Mouse (Mus musculus): ENCODE data around the gene Syngr4. TPM values are rescaled to one million over a fixed set of nuclear protein-coding genes. Genes with fewer than 3 reads are reported as not detected.
A peak's percentile ranks its signal among the peaks of the same experiment; 100 is the strongest.
"Not testable (repeated sequence)": the region's sequence is repeated elsewhere in the genome, so short reads cannot be mapped to it uniquely, and the experiment has no call there.

Syngr4 gene
- total RNA-seq (2022): under 1 TPM in 1 of 4 experiments, not detected in 3; 0.98 TPM

DNA sequence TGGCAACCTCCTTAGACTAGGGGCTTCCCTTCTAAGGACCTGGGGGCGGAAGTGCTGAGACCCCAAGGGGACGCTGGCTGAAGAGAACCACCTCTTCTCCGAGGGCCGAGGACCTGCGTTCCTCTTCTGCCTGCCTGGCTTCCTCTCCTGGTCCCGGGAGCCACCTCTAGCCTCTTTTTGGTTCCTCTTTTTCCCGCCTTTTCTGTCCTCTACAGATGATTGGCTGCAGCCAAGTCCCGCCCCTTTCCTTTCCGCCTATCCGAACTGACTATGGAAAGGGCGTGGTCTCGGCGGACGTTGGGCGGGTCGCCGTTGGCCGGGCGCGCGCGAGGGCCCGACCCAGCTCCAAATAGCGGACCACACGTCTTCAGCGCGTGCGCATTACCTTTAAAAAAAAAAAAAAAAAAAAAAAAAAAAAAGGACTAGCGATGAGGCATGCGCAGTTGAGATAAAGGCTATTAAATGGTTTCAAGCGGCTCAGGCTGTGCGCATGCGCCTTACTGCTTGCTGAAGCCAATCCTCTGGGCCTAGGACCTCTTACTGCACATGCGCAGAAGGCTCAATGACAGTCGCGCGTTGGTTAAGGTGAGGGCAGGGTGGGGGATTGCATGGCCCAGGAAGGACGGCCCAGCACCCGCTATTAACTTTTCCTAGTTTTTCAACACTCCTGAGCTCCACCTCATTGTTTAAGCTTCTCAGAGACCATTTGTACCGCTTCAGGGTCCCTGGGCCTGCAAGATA, at the start of gene Syngr4, which contains the start of gene Tmem143:
Syngr4 (minus strand) TSS at position 198 of the 741 bp plus-strand sequence.
Tmem143 (plus strand) TSS at position 425 of the 741 bp plus-strand sequence.
- peak; percentile 85 to 97 for DNase-seq (ENCODE audit: low spot score in 2 of 2)

GRCm38 (mm10) chr7:45943280-45943679, 46.8 kb upstream of the Syngr4 start:
- DNase-seq (ENCODE audit: low spot score in 2 of 2): not testable (repeated sequence)

GRCm38 (mm10) chr7:45941986-45942385, 45.5 kb upstream of the Syngr4 start:
- no peak for DNase-seq (ENCODE audit: low spot score in 2 of 2)

DNA sequence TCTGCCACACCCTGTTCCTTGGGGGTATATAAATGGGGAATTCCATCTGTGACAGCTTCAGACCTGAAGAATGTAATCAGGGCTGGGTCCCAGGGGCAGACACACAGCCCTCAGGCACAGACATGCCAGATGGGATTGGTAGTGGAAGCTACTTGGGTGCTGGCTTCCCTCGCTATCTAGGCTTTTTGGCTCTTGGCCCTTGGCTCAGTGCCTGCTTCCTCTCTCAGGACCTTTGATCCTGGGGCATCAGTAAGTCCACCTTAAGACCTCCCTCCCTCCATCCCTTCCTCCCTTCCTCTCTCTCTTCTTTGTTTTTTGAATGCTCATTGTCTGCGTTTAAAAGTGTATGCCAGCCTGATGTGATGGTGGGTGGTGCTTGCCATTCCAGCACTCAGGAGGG, 43.3 kb upstream of the Syngr4 start:
- no peak for DNase-seq (ENCODE audit: low spot score in 2 of 2)

DNA sequence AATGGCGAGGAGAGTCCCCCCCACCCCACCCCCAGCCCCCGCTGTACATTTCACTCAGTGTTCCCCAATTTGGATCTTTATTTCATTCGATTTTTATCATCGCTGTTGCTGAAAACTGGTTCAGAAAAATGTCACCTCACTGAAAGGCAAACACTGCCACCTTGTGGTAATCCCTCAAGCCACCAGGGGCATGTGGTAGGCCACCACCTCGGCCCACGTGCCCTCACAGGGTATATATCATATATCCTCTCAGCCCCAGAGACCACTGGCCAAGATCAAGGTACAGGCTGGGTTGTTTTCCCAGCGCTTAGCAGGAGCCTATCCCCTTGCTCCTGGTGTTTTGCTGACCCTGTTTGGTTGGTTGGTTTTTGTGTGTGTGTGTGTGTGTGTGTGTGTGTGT, 38.6 kb upstream of the Syngr4 start:
- no peak for DNase-seq (ENCODE audit: low spot score in 2 of 2)

GRCm38 (mm10) chr7:45933766-45934165, 37.3 kb upstream of the Syngr4 start:
- not testable (repeated sequence) for DNase-seq (ENCODE audit: low spot score in 2 of 2)

DNA sequence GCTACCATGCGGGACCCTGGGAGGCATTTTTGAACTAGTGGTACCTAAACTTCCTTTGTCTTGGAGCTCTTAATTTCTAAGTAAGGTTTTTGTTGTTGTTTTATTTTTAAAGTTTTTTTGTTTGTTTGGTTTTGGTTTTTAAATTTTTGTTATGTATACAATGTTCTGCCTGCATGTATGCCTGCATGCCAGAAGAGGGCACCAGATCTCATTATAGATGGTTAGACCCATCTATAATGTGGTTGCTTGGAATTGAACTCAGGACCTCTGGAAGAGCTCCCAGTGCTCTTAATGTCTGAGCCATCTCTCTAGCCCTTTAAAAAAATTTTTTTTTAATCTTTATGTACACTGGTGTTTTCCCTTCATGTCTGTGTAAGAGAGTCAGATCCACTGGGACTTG, 33.2 kb upstream of the Syngr4 start:
- DNase-seq (ENCODE audit: low spot score in 2 of 2): no peak

DNA sequence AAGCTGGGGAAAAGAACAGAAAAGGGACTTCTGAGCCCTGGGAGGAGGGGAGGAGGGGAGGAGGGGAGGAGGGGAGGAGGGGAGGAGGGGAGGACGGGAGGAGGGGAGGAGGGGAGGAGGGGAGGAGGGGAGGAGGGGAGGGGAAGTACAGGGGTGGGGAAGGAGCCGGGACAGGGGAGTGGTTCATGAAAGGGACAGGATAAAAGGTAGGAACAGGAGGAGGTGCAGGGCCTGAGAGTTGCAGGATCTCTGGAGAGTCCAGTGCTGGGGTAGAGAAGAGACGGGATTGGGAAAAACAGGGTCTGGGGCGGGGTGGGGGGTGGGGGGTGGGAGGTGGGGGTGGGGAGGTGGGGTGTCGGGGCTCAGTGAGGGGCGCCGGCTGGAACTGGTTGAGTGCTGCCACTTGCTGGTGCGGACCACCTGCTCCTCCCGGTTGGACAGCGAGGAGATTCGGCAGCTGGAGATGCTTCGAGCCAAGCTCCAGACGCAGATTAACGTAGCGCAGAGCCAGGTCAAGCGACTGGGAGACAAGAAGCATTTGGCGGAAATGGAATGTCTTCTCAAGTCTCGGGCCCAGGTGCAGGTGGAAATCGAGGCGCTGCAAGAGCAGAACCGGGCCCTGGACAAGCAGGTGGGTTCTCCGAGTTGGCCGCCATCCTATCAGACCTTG, 32.2 kb upstream of the Syngr4 start:
- DNase-seq (ENCODE audit: low spot score in 2 of 2): no peak

- DNase-seq (ENCODE audit: low spot score in 2 of 2): no peak
Measured at GRCm38 (mm10) chr7:45924429-45924816, 27.9 kb upstream of the Syngr4 start.

DNA sequence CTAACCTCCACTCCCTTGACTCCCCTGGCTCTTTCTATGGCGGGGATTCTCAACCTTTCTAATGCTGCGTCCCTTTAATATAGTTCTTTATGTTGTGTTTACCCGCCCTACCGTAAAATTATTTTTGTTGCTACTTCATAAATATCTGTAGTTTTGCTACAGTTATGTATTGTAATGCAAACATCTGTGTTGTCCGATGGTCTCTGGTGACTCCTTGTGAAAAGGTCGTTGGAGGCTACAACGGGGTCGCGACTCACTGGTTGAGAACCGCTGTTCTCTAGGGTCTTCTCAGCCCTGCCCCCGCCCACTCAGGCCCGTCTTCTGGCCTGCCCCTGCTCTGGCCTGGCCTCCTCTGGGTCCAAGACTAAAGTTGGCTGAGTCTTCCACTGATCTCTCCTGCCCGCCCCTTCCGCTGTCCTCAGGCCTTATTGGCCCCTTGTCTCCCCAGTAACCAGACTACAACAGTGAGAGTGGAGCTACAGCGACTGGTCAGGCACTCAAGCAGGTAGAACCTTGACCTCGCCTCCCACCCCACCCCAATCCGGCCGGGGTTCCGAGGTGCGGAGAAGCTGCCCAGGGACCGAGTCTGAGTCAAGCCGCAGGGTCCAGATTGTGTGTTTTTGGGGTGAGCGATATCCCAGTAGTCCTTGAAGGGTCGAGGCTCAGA, 27.4 kb upstream of the Syngr4 start, which contains the start of gene Ccdc114:
Ccdc114 (plus strand) TSS at position 311 of the 667 bp plus-strand sequence.
- DNase-seq (ENCODE audit: low spot score in 2 of 2): no peak

GRCm38 (mm10) chr7:45922928-45923761, 26.6 kb upstream of the Syngr4 start:
- peak; percentile 81 to 95 for DNase-seq (ENCODE audit: low spot score in 2 of 2)

- no peak for DNase-seq (ENCODE audit: low spot score in 2 of 2)
Measured at GRCm38 (mm10) chr7:45921950-45922600, 25.6 kb upstream of the Syngr4 start.

GRCm38 (mm10) chr7:45921242-45921621, 24.7 kb upstream of the Syngr4 start, which contains the start of gene Emp3:
Emp3 (minus strand) TSS chr7:45921404.
- DNase-seq (ENCODE audit: low spot score in 2 of 2): no peak

GRCm38 (mm10) chr7:45920583-45921241, 24.2 kb upstream of the Syngr4 start:
- DNase-seq (ENCODE audit: low spot score in 2 of 2): no peak

- DNase-seq (ENCODE audit: low spot score in 2 of 2): no peak
Measured at GRCm38 (mm10) chr7:45919761-45920160, 23.2 kb upstream of the Syngr4 start.

- no peak for DNase-seq (ENCODE audit: low spot score in 2 of 2)
Measured at GRCm38 (mm10) chr7:45919083-45919671, 22.7 kb upstream of the Syngr4 start.

GRCm38 (mm10) chr7:45917926-45918325, 21.4 kb upstream of the Syngr4 start:
- no peak for DNase-seq (ENCODE audit: low spot score in 2 of 2)

DNA sequence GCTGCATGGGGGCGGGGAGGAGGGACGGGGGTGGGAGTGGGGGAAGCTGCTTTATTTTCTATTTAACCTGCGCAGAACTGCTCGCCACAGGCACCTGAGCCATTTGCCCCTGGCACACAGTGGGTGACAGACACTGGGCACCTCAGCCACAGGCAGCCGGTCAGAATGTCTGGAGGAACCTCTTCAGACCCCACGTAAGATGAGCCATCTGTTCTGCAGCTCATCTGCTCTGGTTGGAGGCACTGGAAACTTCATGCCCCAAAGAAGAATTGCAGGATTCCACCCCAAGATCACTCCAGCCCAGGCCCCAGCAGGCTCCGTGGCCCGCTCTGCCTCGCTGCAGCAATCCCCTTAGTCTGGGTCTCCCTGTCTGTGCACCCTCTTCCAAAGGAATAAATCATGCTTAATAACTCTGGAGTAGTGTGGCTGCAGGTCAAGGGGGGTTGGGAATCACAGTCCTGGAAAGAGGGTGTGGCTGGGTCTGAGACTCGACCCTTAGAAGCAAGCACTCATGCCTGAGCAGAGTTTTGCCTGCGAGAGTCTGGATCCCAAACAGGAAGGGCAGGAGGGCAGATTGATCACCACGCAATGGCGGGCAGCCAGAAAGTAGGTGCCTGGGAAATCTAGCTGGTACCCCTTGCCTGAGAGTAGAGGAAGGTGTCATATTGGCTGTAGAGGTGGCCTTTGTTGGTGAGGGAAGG, 20.6 kb upstream of the Syngr4 start:
- DNase-seq (ENCODE audit: low spot score in 2 of 2): no peak
